Mouse (Mus musculus) hindlimb bud, embryonic 11.5 days (tissue): ENCODE data around the gene Espl1.

ENCODE experiments used
- DNase-seq: peaks from one replicate; pipeline ENCODE4 v3.0.0-alpha.2; 2012; ENCODE audit warnings: low read depth, low spot score; ENCODE audit errors: extremely low spot score

The Espl1 gene

DNA sequence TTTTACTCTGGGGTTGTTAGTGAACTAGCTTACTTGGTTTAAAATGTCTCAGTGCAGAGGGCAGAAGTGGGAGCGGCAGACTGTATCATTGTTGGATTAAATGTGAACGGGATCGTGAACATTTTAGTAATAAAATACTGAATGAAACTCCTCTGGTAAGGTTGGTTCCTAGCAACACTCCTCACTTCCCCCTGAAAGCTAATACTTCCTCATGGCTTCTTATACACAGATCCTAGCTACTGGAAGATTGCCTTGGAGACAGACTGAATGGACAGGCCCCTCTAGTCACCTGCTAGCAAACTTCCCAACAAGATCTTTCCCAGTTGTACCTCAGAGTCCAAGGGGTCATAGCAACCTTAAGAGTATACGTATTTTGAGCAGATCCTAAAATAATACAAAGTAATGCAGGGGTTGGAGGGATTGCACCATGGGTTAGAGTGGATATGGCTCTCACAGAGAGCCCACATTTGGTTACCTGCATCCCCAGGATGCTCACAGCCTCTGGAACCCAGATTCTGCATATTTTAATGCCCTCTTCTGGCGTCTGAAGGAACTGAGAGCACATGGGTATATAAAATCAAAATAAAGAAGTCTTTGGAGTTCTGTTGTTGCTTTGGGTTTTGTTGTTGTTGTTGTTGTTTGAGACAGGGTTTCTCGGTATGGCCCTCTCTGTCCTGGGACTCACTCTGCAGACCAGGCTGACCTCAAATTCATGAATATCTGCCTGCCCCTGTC lies 21.9 kb upstream of the Espl1 start:
- no peak for DNase-seq

DNA sequence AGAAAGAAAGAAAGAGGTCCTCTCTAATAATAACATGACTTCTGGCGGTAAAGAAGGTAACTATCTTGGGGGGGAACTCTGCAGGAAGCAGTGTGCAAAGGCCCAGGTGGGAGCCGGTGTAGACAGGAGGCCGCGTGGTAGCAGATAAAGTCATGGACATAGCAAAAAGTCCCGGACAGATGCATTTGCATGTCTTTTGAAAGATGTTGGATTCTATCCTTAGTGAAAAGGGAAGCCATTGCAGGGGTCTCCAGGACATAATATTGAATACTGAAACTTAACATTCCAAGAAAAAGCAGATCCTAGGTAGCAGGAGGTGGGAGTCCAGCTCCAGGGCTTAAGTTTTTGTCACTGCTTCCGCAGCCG lies 17.4 kb upstream of the Espl1 start:
- no peak for DNase-seq

DNA sequence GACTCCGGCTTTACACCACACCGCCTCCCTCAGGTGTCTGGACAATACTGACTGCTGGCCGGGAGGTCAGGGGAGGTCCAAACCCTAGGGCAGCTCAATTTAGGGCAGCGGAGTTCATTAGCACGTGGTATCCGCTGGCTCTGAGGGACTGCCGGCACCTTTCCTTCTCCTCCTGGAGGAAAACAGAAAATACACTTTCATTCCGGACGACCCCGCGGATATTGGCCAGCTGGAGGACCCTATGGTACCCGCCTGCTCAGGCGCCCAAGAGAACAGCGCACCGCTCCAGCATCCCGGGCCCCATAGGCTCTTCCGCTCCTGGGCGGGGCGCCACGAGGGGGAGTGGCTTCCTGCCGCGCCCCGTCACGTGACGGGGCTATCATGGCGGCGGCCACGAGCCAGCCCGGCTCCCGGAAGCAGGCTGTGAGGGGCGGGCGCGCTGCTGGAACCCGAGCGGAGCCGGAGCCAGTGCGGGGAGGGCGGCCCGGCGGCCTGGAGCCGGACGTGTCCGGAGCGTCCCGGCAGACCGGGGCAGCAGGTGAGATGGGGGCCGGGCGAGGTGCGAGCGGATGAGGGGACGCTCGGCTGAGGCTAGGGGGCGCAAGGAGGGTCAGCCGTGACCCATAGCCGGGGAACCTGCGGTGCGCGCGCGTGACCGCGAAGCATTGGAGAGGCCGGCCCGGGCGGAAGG lies 16.8 kb upstream of the Espl1 start, which contains the start of gene Mfsd5:
TSS of gene Mfsd5 (plus strand) at position 363 of the 691 bp plus-strand sequence.
- DNase-seq: no peak

DNA sequence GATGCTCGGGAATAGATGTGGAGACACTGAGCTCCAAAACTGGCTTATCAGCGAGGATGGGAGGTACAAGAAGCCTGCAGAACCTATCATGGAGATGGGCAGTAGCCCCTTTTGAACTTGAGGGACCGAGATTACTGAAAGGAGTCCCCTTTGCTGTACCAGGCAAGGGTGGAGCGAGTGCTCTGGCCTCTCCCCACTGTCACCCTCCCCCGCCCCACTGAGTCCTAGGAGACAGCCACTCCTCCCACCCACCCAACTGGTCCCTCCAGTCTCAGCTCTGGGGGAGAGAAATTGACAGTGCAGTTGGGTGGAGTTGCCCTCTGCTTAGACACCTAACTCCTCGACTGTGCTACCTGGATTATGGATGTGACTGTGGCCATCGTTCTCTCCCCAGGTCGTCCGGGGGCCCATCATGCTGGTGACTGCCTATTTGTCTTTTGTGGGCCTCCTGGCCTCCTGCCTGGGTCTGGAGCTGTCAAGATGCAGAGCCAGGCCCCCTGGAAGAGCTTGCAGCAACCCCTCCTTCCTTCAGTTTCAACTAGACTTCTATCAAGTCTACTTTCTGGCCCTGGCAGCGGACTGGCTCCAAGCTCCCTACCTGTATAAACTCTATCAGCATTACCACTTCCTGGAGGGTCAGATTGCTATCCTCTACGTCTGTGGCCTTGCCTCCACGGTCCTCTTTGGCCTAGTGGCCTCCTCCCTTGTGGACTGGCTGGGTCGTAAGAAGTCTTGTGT lies 16.1 kb upstream of the Espl1 start:
- DNase-seq: no peak

DNA sequence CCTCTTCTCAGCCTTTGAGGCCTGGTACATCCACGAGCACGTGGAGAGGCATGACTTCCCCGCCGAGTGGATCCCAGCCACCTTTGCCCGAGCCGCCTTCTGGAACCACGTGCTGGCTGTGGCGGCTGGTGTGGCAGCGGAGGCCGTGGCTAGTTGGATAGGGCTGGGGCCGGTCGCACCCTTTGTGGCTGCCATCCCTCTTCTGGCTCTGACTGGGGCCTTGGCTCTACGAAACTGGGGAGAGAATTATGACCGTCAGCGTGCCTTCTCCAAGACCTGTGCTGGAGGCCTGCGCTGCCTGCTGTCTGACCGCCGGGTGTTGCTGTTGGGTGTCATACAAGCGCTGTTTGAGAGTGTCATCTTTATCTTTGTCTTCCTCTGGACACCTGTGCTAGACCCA lies 15.4 kb upstream of the Espl1 start:
- no peak for DNase-seq

DNA sequence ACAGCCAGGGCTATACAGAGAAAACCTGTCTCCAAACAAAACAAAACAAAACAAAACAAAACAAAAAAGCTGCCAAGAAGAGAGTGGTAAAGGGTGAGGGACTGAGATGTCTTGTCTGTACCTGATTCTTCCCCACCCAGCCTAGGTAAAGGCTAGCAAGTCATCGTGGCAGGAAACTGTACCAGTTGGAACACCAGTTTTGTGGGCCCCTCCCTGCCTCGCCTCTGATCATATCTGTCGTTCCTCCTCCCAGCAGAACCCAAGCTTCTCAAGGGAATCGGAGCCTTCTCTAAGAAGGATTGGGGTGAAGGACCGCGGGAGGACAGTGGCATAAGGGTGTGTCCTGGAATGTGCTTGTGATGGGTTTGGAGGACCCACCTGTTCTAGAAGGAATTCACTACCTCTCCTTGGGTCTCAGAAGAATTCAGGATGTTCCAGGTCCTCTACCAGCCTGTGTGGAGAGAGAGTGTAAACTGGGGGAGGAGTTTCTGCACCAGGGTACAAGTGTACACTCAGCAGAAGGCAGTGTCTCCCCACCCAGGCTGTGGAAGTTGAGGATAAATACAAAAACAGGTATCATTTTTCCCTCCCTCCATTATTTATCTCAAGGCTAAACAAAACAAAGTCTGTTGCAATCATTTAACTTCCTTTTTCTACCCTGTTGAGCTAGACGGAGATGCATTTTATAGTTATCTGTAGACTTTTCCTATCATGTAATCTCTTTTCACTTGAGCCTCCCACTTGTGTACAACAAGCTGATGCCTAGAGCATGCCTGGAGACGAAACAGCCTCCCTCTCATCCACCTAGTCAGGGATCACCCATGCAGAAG lies 13.4 kb upstream of the Espl1 start:
- no peak for DNase-seq

DNA sequence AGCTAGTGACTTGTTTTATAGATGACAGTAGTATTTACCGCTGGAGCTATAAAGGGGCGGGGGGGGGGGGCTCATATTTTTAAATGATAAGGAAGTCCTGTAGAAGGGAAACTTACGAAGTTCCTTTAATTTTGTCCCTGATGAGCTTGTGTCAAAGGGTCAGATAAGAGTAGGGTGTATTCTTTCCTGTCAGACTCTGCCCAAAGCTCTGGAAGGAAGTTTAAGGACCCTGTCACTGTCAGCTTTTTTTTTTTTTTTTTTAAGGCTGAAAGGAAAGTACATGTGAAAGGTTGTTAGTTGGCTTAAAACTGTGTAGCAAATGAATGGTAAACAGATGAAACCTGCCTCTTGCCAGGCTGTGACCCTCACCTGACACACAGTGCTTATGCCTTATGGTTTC lies 12.4 kb upstream of the Espl1 start:
- DNase-seq: no peak

DNA sequence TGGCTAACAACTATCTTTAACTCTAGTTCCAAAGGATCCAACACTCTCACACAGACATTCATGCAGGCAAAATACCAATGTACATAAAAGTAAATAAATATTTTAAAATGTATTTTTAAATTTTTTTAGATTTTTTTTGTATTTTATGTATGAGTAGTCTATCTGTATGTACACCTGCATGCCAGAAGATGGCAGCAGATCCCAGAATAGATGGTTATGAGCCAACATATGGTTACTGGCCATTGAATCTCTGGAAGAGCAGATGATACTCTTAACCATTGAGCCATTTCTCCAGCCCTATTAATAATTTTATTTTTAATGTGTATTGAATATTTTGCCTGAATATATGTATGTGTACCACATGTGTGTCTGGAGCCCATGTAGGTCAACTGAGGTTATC lies 8.7 kb upstream of the Espl1 start:
- DNase-seq: no peak

DNA sequence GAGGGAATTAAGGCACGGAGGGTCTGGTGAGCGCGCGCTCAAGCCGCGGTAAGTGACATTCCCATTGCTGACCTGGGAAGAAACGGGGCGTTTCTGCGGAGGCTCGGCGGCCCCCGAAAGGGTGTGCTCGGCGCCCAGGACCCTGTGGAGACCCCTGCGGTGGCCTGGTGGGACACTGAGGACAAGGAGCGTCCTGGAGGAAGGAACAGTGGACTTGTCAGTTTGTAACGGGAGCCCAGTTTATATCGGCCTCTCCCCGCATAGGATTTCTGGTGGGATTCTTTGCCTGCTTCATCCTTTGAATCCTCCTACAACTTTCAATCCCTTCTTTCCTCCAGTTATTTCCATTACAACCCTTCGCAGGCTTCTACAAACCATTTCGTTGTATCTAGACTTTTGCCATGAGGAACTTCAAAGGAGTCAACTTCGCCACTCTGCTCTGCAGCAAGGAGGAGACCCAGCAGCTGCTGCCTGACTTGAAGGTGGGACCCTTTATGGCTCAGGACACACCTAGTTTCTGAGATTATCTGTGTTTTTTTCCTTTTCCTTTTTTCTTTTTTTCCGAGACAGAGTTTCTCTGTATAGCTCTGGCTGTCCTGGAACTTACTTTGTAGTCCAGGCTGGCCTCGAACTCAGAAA lies 421 bp downstream of the Espl1 start:
- DNase-seq: no peak

DNA sequence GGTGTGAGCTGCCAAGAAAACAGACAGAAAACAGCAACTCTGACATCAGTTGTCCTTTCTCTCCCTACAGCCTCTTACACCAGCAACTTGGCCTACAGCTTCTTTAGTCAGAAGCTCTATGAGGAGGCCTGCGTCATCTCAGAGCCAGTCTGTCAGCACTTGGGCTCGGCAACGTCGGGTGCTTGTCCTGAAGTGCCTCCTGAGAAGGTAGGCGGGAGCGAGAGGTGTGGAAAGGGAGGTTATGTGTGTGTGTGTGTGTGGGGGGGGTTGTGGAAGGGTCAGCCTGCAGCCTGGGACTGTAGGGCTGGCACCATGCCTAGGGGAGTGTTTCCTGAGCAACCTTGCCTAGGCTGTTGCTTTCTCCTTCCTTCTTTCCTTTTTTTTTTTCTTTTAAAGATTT lies 6.5 kb downstream of the Espl1 start:
- no peak for DNase-seq

DNA sequence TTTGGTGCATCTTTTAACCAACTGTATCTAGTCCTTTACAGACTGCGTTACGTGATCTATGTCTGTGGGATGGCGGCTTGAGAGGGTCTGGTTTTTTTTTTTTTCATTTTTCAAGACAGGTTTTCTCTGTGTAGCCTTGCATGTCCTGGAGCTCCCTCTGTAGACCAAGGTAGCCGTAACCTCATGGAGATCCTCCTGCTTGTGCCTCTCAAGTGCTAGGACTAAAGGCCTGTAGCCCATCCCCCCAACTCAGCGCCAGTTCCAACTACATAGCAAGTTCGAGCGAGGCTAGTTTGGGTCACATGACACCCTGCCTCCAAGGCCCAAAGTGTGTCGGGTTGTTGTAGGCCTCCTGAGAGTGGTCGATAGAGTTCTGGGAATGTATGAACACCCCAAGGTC lies 12.7 kb downstream of the Espl1 start:
- no peak for DNase-seq

DNA sequence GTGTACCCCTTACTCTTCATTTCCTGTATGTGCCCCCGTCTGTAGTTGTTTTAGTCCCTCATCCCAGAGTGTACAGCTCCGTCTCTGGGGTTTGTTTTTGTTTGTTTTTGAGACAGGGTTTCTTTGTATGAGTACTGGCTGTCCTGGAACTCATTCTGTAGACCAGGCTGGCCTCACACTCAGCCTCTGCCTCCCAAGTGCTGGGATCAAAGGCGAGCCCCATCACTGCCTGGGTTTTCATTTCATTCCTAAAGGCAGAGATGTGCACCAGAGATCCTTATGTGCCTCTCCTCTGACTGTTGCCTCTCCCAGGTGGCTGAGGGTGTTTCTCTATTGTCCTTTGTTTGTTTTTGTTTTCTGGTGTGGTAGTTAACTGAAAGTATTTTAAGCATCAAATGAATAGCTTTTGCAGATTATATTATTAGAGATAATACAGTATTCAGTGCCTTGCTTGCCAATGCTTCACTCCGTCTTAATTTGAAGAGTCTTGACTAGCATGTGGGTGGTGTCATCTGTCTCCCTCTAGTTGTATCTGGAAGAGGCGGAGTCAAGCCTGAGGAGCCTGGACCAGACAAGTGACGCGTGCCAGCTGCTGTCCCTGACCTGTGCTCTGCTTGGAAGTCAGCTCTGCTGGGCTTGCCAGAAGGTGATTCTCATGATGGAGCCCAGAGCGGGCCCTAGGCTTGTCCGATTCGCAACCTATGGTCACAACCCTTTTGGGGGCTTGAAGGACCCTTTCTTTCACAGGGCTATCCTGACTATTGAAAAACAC lies 14.2 kb downstream of the Espl1 start:
- DNase-seq: no peak

DNA sequence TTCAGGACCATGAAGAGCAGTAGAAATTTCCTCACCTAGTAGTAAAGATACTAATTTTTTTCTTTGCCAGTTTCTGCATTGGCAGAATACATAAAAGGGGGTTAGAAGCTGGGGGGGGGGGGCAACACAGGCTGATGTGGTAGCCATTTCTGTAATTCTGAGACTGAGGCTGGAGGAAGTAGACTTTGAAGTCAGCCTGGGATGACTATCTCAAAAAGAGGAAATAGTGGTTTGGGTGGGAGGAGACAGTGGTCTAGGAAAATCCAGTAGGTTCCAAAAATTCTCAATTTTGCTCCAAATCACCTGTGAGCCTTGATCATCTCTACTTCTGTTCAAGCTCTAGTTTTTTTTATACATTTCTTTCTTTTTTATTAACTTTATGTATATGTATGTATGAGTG lies 15.4 kb downstream of the Espl1 start:
- no peak for DNase-seq

DNA sequence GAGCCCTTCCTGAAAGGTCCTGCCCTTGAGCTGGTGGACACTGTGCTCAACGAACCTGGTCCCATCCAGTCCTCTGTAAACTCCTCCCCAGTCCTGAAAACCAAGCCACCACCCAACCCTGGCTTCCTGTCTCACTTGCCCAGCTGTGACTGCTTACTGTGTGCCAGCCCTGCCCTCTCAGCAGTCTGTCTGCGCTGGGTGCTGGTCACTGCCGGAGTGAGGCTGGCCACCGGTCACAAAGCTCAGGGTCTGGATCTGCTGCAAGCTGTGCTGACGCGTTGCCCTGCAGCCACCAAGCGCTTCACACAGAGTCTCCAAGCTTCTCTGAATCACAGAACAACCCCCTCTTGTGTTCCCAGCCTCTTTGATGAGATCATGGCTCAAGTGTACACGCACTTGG lies 19.2 kb downstream of the Espl1 start:
- DNase-seq: no peak

DNA sequence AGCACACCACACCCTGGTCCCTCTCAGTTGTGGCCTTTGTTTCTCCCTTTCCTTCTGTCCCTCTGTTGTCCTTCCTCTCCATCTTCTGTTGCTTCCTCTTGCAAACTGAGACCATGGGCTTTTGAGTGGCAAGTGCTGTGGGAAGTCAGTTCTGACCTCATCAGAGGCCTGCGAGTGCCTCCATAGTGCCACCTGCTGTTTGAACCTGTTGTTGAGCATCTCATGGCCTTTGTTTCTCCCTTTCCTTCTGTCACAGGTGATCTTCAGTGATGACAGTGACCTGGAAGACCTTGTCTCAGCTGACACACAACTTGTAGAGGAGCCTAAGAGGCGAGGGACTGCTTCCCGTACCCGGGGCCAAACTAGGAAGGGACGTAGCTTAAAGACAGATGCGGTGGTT lies 20.2 kb downstream of the Espl1 start:
- DNase-seq: no peak

DNA sequence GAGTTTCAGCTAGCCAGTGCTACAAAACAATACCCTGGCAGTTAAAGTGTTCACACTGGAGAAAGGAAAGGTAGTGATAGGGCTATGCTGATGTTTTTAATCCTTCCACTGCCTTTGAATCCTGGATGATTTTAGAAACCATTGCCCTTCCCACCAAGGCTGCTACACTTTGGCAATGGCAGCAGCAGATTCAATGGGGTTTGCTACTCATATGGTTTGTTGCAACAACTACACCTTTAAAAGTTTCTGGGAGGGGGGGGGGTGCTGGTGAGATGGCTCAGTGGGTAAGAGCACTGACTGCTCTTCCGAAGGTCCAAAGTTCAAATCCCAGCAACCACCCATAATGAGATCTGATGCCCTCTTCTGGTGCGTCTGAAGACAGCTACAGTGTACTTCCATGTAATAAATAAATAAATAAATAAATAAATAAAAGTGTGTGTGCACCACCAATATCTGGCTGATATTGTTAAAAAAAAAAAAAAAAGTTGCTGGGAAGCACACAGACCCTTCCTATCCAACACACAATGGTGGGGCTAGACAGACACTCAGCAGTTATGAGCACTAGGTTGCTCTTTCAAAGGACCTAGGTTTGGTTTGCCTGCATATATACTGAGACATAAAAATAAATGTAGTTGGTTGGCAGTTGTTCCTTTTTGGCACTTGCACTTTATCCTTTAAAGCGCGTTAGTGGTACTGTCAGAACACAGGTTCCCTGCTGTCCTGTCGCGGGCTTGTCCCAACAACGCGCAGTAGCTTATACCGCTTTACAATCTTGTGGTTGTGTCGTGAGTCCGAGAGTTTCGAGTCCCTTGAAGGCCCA lies 28.8 kb downstream of the Espl1 start:
- no peak for DNase-seq

DNA sequence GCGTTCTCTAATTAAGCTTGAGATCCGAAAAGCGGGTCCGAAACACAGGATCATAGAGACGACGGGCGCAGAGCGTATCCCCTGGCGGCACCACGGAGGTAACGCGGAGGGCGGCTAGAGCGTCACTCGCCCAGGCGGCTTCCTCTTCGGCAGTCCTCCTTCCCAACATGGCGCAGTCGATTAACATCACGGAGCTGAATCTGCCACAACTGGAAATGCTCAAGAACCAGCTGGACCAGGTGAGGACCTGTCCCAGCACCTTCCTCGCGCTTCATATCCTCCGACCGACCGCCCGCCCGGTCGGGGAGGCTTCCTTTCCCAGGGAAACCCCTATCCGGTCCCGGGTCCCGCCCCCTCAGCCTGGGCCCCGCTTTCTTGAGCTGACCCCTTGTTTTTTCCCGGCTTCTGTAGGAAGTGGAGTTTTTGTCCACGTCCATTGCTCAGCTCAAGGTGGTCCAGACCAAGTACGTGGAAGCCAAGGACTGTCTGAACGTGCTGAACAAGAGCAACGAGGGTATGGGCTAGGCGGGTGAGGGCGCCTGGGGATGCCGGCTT lies 30.0 kb downstream of the Espl1 start, which contains the start of gene Pfdn5:
TSS of gene Pfdn5 (plus strand) at position 95 of the 555 bp plus-strand sequence.
- peak; percentile 63 for DNase-seq

DNA sequence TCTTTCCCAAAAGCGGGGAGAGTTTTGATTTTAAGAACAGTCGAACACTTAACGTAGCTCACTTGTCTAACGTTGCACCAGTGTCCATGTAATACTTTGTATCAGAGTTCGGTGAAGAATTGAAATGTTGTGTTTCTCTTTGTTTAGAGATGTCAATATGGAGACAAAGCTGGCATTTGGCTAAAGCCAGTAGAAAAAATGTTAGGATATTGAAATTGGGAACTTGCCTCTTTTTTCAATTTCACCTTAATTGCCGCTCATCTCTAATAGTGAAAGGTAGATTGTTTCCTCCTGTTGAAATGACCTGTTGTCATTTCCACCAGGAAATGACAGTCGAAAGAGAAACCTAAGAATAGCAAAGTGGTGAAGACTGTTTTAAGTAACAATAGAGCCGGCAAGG lies 30.8 kb downstream of the Espl1 start:
- DNase-seq: no peak

DNA sequence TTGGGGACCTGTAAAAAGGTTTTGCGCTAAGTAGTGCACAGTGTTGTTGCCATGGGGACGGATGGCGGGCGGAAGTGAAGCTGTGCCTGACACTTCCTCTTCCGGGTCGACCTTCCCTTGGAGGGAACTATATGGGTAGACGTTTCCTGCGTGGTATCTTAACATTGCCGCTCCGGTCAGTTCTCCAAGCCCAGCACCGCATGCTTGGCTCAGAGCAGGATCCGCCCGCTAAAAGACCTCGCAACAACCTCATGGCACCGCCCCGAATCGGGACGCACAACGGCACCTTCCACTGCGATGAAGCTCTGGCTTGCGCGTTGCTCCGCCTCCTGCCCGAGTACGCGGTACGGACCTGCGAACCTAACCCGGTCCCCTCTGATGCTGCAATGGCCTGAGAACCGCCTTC lies 35.5 kb downstream of the Espl1 start, which contains the start of gene Myg1:
TSS of gene Myg1 (plus strand) at position 100 of the 406 bp plus-strand sequence.
- no peak for DNase-seq
